Mouse (Mus musculus): Measurements from ENCODE around the gene Exoc3l4.

GRCm38 (mm10) chr12:111370249-111370648 lies 46.6 kb upstream of the Exoc3l4 start:
- TF ChIP-seq TAL1 (IDR thresholded peaks at IDR 0.05; ENCODE audit: low read length) (no peak), GATA1 (IDR thresholded peaks at IDR 0.05; ENCODE audit: low read length) (no peak)

Measured in erythroblast, embryonic 14.5 days (primary cell).